Mouse (Mus musculus) left cerebral cortex, adult 2 months (tissue): ENCODE results near the gene Anapc16. TPM values are rescaled to one million over a fixed set of nuclear protein-coding genes. Genes with fewer than 3 reads are reported as not detected.
A peak's percentile ranks its signal among the peaks of the same experiment; 100 is the strongest.

Source experiments
- DNase-seq, 2 experiments: peaks; one replicate each; pipeline ENCODE4 v3.0.0; 2021 to 2022; ENCODE audit warnings: low spot score in 2 of 2, mixed read lengths in 1 of 2; ENCODE audit errors: extremely low spot score in 1 of 2
- H3K27ac ChIP-seq: fragments of 200-600 bp; 2 replicates; pipeline ENCODE4 v1.8.1; 2022
- H3K4me3 ChIP-seq: fragments of 200-600 bp; 2 replicates; pipeline ENCODE4 v1.8.1; 2022
- CTCF ChIP-seq: fragments of 200-600 bp; IDR thresholded peaks from 2 replicates; pipeline ENCODE4 v1.8.1; 2022; ENCODE audit warnings: antibody characterized with exemption, mild to moderate bottlenecking, moderate library complexity
- intact Hi-C: fragments of 180-260 bp; cut with DNase I; formaldehyde crosslinking; loops from one replicate; pipeline ENCODE4 v1.15.1; 2025
- total RNA-seq, 2 experiments: library from RNA; stranded (reverse); gene quantifications; 2 replicates each; pipeline ENCODE4 v1.2.3; 2021

The Anapc16 gene
- total RNA-seq, 2 experiments from 2014 or later = 61.5 to 68.6 TPM

GRCm38 (mm10) chr10:59978401-59978800, 24.5 kb downstream of the Anapc16 start:
- TF ChIP-seq CTCF = no peak
- intact Hi-C loops = no loop called here
- no peak for DNase-seq
- Histone ChIP-seq H3K27ac (peak overlapping the region; percentile 72), H3K4me3 (no peak overlapping the region)

- Histone ChIP-seq H3K4me3 (no peak overlapping the region), H3K27ac (peak overlapping the region; percentile 72)
- no peak for TF ChIP-seq CTCF
- no peak for DNase-seq
- intact Hi-C loops = no loop called here
Measured at GRCm38 (mm10) chr10:59977715-59978343, 25.1 kb downstream of the Anapc16 start.

- Histone ChIP-seq H3K27ac (no peak overlapping the region; the same call in 1 of the 2 replicates), H3K4me3 (no peak overlapping the region)
- no peak for TF ChIP-seq CTCF
- no peak for DNase-seq
- intact Hi-C loops = no loop called here
Measured at GRCm38 (mm10) chr10:59977141-59977540, 25.8 kb downstream of the Anapc16 start.

- Histone ChIP-seq H3K4me3 (no peak overlapping the region), H3K27ac (peak overlapping the region; percentile 85)
- intact Hi-C loops = no loop called here
- no peak for DNase-seq
- TF ChIP-seq CTCF = no peak
Measured at GRCm38 (mm10) chr10:59974786-59975185, 28.1 kb downstream of the Anapc16 start.

DNA sequence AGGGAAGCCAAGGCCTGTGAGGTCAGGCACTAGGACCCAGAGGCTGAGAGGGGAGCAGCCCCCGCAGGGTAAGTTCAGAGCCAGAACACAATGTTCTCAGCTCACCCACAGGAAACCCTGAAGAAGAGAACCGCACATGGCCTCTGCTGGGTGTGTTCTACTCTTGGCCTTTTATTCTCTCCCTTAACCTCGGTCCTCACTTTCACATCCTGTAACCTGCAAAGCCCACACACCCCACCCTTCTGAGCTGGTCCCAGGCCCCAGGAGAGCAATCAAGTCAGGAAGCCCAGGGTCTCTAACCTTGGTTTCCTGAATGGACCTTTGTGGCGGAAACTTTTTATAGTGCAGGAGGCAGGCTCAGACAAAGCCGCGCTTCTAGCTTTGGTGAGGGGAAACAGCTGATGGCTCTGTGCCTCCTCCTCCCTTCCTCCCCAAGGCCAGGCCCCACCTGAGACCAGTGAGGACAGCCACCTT, 28.7 kb downstream of the Anapc16 start:
- peak overlapping the region; percentile 85 for H3K27ac ChIP-seq
- intact Hi-C loops = no loop called here
- H3K4me3 ChIP-seq = no peak overlapping the region
- TF ChIP-seq CTCF = no peak
- DNase-seq = peak in 1 of 2 experiments; percentile 55

DNA sequence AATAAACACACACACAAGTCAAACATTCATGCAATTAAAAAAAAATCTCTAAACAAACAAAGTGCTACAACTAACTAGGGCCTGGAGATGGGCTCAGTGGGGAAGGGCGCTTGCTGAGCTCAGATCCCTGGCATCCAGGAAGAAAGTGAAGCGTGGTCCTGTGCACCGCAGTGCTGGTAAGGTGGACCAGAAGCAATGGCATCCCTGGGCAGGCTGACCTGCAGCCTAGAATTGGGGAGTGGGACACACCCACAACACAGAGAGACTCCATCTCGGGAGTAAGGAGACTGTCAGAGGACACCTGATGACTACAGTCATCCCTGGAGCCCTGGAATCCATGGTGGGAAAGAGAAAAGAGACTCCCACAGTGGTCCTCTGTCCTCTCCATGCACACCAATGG, 29.5 kb downstream of the Anapc16 start:
- intact Hi-C loops = no loop called here
- Histone ChIP-seq H3K4me3 (no peak overlapping the region), H3K27ac (peak overlapping the region; percentile 85)
- TF ChIP-seq CTCF = no peak
- DNase-seq = no peak

DNA sequence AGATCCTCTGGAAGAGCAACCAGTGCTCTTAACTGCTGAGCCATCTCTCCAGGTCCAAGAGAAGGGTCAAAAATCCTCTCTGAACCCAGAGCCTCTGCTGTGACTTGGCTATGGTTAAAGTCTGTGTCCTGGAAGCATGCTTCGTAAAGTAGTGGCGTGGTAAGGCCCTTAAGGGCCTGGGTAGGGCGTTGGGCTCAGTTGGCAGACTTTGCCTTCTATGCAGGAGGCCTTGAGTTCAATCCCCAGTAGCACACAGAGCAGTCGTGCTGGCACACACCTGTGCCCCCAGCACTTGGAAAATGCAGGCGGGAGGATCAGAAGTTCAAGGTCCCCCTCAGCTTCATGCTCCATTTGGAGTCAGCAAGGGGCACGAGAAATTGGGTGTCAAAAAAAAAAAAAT, 29.9 kb downstream of the Anapc16 start:
- DNase-seq = no peak
- intact Hi-C loops = no loop called here
- peak overlapping the region; percentile 45 for H3K27ac ChIP-seq
- no peak for TF ChIP-seq CTCF
- H3K4me3 ChIP-seq = no peak overlapping the region

- H3K4me3 ChIP-seq = no peak overlapping the region
- intact Hi-C loops = no loop called here
- DNase-seq = no peak
- TF ChIP-seq CTCF = no peak
- H3K27ac ChIP-seq = no peak overlapping the region; the same call in 1 of the 2 replicates
Measured at GRCm38 (mm10) chr10:59972534-59972933, 30.4 kb downstream of the Anapc16 start.

- no peak overlapping the region; the same call in 1 of the 2 replicates for H3K27ac ChIP-seq
Measured at GRCm38 (mm10) chr10:59971813-59972212, 31.1 kb downstream of the Anapc16 start.

GRCm38 (mm10) chr10:59970450-59971062, 32.4 kb downstream of the Anapc16 start:
- DNase-seq = no peak
- intact Hi-C loops = no loop called here
- Histone ChIP-seq H3K4me3 (peak overlapping the region; percentile 65), H3K27ac (peak overlapping the region; percentile 99)
- TF ChIP-seq CTCF = no peak

More at GRCm38 (mm10) chr10:59971813-59972212, 31.1 kb downstream of the Anapc16 start:
- no peak for TF ChIP-seq CTCF
- intact Hi-C loops = no loop called here
- no peak for DNase-seq
- no peak overlapping the region for H3K4me3 ChIP-seq

- intact Hi-C loops = loop anchor here (1.0 kb wide), 1 partner anchor 19 kb away; the partner anchor contains the start of gene Ddit4
- no peak for TF ChIP-seq CTCF
- H3K4me3 ChIP-seq = peak overlapping the region; percentile 65
- H3K27ac ChIP-seq = peak overlapping the region; percentile 99
- peak; percentile 59 to 69 for DNase-seq
Measured at GRCm38 (mm10) chr10:59969821-59970449, 33.0 kb downstream of the Anapc16 start.

DNA sequence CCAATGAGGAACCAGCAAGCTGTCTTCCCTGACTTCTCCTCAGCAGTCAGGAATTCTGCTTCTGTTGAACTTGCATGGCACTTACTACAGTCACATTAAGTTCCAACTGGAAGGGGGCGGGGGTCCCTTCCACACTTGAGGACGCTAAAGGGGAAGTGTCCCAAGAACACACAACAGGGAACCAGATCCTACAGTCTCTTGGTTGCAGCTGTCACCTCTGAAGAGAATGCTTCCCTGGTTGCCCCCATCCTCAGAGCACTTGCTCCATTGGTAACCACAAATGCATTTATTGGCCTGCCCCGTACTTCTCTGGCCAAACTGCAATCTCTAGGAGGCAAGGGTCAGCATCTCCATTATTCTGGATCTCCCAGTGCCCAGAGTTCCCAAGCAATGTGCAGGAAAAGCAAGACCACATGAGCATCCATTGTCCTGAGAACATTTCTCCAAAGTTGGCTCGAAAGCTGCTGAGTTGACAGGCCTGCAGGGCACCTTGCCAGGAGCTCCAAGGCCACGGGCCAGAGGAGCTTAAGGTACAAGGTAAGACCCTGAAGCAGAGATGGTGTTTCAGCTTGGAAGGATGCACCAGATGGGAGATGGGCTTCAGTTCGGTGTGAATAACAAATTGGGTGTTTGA, 35.5 kb downstream of the Anapc16 start:
- no peak for TF ChIP-seq CTCF
- Histone ChIP-seq H3K27ac (no peak overlapping the region), H3K4me3 (no peak overlapping the region)
- intact Hi-C loops = no loop called here
- DNase-seq = no peak
